Mouse (Mus musculus): ENCODE data around the gene Ubl4b. TPM values are rescaled to one million over a fixed set of nuclear protein-coding genes. Genes with fewer than 3 reads are reported as not detected.

Gene Ubl4b
- not detected for polyA plus RNA-seq (2015; fragmentation: Illumina TruSeq; extraction: RNeasy Lipid Tissue Mini Kit (QIAGEN cat#74804); ENCODE audit: insufficient read depth, low replicate concordance)

DNA sequence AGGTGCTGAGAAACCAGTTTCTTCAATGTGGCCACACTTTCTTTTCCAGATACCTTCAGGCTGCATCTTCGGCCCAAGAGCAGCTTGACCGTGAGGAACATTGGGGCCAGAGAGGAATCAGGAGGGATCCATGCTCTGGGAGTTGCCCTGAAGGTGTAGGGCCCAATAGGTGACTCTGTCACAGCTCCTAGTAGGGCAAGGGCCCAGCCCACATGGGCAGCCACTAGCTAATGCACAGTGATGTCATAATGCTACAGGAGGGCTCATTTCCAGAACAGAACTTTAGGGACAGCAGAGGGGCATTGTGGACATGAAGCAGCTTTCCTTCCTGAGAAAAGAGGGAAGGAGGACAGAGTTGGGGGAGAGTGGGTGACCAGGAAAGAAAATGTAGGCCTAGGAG is at the start of gene Ubl4b:
TSS of gene Ubl4b (minus strand) at position 232 of the 400 bp plus-strand sequence.

DNA sequence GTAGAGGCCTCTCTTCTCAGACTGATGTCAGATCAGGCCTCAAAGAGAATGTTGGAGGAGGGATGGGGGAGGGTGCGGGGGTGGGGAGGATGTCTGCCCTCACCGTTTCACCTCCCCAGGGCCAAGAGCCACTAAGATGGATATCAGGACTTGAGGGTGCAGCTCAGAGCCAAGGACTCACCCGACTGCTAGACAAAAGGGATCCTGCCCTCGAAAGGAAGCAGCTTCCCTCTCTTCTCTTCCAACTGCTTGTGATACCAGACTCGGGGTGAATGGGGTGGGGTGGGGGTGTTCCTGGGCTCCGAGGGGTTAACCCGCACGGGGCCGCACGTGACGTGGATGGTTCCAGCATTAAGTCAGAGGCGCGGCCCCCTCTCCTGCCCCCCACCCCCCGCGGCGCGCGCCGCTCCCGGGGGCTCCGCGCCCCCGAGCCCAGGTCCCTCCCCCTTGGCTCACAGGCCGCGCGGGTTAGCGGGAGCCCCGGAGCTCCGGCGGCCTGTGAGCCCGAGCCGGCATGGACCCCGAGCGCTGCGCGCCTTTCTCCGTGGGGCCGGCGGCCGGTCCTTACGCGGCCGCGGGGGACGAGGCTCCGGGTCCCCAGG is 39.9 kb upstream of the Ubl4b start, which contains the start of gene Alx3:
TSS of gene Alx3 (plus strand) at position 370 of the 602 bp plus-strand sequence.

GRCm38 (mm10) chr3:107517631-107518108 is 37.2 kb downstream of the Ubl4b start, which contains the start of gene Slc6a17:
Gene Slc6a17, minus strand, starts transcription at chr3:107518018.

Other genes starting within 250 kb of the Ubl4b start
- gene Rbm15, start 221.4 kb downstream of the Ubl4b start, polyA plus RNA-seq (2015; fragmentation: Illumina TruSeq; extraction: RNeasy Lipid Tissue Mini Kit (QIAGEN cat#74804); ENCODE audit: insufficient read depth, low replicate concordance), result 20.8 TPM
- gene Kcnc4, start 95.5 kb downstream of the Ubl4b start, polyA plus RNA-seq (2015; fragmentation: Illumina TruSeq; extraction: RNeasy Lipid Tissue Mini Kit (QIAGEN cat#74804); ENCODE audit: insufficient read depth, low replicate concordance), result not detected
- 0.35 TPM for gene Slc6a17, start 37.1 kb downstream of the Ubl4b start, polyA plus RNA-seq (2015; fragmentation: Illumina TruSeq; extraction: RNeasy Lipid Tissue Mini Kit (QIAGEN cat#74804); ENCODE audit: insufficient read depth, low replicate concordance)
- gene Alx3, start 40.0 kb upstream of the Ubl4b start, polyA plus RNA-seq (2015; fragmentation: Illumina TruSeq; extraction: RNeasy Lipid Tissue Mini Kit (QIAGEN cat#74804); ENCODE audit: insufficient read depth, low replicate concordance), result not detected
- gene Gm10961, start 76.2 kb upstream of the Ubl4b start, polyA plus RNA-seq (2015; fragmentation: Illumina TruSeq; extraction: RNeasy Lipid Tissue Mini Kit (QIAGEN cat#74804); ENCODE audit: insufficient read depth, low replicate concordance), result not detected
- gene Strip1, start 76.6 kb upstream of the Ubl4b start, polyA plus RNA-seq (2015; fragmentation: Illumina TruSeq; extraction: RNeasy Lipid Tissue Mini Kit (QIAGEN cat#74804); ENCODE audit: insufficient read depth, low replicate concordance), result 30.3 TPM
- 125 TPM for gene Ahcyl1, start 141.5 kb upstream of the Ubl4b start, polyA plus RNA-seq (2015; fragmentation: Illumina TruSeq; extraction: RNeasy Lipid Tissue Mini Kit (QIAGEN cat#74804); ENCODE audit: insufficient read depth, low replicate concordance)
- gene Csf1, start 205.4 kb upstream of the Ubl4b start, polyA plus RNA-seq (2015; fragmentation: Illumina TruSeq; extraction: RNeasy Lipid Tissue Mini Kit (QIAGEN cat#74804); ENCODE audit: insufficient read depth, low replicate concordance), result 77.5 TPM

Measured in spleen, adult 10 weeks (tissue).